Mouse (Mus musculus): ENCODE measurements around the gene Cyb561d2.
"Not testable (repeated sequence)": the region's sequence is repeated elsewhere in the genome, so short reads cannot be mapped to it uniquely, and the experiment has no call there.

The Cyb561d2 gene

DNA sequence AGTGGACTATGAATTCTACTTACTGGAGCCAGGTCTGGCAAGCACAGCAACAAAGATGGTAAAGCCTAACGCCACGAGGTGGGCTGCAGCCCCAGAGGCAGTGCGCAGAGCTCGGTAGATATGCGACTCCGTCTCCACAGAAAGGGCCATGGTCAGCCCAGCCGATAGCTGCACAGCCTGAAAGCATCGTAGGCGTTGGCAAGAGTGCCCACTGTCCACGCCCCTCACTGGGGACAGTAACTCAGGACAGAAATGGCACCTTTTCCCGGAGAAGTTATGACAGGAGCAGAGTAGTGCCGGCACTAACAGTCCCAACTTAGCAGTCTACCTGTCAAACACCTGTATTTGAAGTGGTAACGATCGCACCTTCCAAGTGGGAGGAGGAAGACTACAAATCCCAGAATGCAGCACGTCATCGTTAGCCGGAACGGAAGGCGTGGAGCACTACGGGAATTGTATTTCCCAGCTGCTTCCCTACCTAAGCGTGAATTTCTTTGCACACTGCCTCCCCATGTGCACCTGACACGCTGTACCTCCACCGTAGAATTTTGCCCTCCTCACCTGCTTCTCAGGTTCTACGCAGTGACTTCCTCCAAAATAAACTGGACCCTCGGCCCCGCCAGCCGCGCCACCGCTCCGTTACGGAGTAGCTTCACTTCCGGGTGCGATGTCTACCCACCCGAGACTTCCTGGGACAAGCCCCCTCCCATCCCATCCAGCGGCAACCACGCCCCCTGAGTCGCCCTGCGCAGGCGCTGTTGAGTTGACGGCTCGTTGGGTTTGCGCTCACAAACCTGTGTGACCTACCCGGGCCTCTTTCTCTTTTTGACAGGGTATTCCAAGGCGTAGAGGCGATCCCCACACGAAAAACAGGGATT lies at the start of gene Cyb561d2, which contains the start of gene Nprl2:
Gene Cyb561d2 (minus strand): TSS at position 720 of the 878 bp plus-strand sequence.
Gene Nprl2 (plus strand): TSS at position 753 of the 878 bp plus-strand sequence.
- peak; percentile 96 for DNase-seq

DNA sequence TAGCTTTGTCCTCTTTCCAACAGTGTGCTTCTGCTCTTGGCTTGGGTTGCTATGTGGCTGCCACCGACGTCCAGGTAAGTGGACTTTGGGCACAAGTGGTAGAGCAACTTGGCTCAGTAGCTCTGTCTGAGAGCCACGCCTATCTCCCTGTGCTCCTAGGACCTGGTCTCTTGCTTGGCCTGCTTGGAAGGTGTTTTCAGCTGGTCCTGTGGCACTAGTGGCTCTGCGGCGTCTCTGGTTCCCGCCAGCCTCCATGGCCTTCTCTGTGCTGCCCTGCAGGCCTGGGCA lies 48.7 kb upstream of the Cyb561d2 start:
- peak; percentile 64 for DNase-seq

DNA sequence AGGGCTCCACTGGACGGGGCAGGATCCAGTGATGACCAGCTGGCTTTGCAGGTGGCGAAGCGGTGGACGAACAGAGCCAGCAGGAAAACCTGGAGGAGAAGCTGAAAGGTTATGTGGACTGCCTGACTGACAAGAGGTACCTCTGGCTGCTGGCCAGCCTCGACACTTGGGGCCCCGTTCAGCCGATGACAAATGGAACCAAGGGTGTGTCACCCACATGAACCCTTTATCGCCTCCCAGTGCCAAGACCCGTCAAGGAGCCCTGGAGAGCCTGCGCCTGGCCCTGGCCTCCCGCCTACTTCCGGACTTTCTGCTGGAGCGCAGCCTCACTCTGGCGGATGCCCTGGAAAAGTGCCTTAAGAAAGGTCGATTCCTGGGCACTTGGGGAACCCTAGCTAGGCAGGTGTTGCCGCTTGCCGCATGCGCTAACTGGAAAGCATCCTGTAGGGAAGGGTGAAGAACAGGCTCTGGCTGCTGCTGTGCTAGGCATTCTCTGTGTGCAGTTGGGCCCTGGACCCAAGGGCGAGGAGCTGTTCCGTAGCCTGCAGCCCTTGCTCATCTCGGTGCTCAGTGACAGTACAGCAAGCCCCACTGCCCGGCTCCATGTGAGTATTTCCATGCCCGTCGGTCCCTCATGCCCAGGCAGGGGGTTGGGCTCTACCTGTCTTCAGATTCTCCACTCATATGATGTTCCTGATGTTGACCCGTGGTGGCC lies 48.2 kb upstream of the Cyb561d2 start:
- DNase-seq = peak; percentile 90

DNA sequence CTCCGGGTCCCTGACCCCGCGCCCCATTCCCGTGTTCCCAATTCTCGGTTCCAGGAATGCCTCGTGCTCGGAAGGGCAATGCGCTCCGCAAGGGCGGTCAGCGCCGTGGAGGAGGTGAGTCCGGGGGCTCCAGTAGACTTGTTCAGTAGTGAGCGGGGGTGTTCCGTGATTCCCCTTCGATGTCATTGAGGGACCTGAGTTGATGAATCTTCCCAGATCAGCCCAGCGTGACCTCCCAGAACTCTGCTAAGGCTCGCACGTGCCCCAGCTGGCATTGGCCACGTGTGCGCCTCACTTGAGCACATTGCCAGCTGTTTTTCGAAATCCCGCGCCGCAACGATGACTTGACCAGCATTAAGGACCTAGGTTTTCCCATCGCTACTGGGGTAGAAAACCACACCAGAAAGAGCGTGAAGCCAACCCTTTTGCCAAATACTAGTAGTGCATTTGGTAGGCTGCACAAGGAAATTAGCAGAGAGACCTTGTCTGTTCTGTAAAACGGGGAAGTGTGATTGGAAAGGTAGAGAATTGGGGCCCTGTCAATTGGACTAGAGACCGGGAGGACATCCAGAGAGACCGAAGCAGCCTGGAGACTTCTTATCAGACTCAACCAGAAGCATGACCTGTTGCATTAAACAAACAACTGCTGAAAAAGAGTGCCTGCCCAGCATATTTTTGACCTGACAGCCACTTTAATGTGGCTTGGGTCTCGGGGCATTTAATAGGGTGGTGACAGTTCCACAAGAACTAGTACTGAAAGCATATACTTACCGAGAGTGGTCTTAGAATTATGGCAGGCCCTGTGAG lies 46.0 kb upstream of the Cyb561d2 start:
- peak; percentile 80 for DNase-seq

DNA sequence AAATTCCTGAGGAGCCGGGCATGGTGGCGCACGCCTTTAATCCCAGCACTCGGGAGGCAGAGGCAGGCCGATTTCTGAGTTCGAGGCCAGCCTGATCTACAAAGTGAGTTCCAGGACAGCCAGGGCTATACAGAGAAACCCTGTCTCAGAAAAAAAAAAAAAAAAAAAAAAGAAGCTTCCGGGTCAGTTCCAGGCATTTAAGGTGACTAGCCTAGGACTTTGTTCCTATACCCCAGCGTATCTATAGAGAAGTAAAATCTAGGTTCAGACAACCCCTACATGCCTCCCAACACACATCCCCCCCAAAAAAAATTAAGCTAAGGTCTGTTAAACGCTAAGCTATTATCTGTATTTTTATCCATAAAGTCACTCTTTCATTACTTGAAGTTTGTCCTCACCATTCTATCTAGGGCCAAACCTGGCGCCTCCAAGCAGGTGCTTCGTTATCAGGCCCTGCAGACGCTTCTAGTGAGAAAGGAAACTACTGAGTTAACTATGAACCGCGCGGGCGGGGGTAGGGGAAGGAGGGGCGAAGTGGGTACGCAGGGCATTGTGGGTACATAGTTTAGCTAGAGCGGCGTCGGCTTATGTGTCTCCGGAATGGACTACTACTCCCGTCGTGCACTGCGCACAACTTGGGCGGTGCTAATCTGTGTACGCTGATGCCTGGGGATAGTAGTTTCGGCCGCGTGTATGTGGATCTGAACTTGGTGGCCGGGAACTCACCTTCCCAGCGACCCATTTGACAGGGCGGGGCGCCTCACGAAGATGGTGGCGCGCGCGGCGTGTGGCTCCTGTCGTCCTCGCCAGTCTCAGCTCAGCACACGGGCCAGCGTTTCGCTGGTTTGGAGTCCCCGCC lies 45.2 kb upstream of the Cyb561d2 start, which contains the start of gene Ifrd2:
Gene Ifrd2 (plus strand): TSS at position 669 of the 859 bp plus-strand sequence.
- DNase-seq = peak; percentile 100

DNA sequence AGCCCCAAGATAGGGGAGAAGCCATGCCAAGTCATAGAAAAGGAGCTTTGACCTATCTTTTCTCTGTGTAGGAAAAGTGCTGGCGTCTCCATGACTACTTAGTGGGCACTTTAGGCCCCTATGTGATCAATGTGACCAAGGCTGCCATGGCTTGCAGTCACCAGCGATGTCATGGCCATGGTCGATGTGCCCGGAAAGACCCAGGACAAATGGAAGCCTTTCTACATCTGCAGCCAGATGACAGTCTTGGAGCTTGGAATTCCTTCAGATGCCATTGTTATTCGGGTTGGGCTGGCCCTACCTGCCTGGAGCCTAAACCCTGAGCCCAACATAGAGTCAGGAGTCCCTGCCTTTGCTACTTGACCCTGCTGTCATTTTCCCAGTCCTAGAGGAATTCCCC lies 44.5 kb upstream of the Cyb561d2 start:
- no peak for DNase-seq

DNA sequence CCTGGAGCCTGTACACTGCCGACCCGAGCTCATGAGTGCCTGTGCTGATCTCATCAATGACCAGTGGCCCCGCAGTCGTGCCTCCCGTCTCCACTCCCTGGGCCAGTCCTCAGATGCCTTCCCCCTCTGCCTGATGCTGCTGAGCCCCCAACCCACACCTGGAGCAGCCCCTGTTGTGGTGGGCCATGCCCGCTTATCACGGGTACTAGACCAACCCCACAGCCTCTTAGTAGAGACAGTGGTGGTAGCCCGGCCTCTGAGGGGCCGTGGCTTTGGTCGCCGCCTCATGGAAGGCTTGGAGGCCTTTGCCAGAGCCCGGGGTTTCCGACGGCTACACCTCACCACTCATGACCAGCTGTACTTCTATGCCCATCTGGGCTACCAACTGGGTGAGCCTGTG lies 41.2 kb upstream of the Cyb561d2 start:
- DNase-seq = no peak

DNA sequence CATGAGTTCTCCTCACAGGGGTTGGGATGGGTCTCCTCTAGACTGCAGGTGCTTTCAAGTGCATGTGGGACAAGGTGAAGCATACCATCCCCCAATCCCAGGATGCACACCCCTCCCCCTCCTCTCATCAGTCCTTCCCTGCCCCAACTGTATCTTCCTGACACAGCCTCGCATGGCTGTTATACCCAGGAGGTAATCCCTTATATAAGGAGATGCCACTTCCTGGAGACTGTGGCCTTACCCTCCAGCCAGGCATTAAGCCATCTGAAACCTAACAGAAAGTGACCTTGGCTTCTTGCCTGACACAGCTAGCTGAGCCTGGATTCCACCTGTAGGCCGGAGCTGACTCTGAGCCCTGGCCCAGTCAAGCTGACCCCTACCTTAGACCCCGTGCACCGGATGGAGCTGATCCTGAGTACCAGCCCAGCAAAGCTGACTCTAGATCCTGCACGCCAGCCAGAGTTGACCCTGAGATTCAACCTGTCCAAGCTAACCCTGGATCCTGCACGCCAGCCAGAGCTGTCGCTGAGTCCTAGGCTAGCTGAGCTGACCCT lies 40.6 kb upstream of the Cyb561d2 start:
- no peak for DNase-seq

DNA sequence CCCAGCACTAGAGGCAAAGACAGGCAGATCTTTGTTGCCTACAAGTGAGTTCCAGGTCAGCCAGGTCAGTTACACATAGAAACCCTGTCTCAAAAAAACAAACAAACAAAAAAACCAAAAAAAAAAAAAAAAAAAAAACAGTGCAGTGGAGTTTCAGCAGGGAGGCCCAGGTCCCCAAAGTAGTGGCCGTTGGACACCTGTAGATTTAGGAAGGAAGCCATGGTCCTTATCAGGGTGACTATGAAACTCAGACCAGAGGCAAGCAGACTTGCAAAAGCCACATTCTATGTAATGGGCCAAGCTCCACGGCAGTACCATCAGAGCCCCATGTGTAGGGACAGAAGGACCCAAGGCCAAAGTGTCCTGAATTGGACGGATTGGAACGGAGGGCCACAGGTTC lies 39.6 kb upstream of the Cyb561d2 start:
- DNase-seq = no peak

DNA sequence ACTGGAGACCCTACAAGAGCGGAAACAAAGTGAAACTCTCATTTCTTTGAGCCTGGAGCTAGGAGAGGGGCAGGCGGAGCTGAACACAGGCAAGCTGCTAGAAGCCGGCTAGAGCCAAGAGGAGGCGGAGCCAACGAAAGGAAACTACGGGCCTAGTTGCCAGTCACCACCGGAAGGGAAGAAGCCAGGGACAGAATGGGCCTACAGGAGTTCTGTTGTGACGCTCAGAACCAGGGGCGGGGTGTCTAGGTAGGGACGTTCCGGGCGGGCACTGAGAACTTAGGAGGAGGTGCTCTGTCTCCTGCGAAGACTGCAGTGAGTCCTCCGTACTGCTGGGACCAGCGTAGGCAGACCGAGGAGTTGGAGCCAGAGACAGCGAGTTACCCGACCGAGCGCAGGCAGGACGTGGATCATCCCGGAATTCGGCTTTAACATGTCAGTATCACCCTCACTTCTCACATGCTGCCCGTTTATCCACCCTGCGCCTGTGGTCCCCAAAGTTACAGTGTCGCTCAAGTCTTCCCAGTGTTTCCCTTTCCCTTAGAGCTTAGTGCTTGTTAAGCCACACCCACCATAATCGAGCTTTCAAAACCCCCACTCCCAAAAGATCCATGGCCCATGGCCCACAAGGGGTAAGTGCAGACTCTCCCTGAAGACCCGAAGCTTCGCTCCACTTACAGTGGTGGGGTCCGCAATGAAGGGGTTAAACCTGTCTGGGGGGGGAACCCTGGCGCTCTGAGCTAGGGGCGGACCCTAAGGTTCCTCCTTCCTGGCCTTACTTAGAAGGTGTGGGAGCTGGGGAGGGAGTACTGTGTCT lies 38.7 kb upstream of the Cyb561d2 start, which contains the start of gene Hyal3:
Gene Hyal3 (plus strand): TSS at position 318 of the 817 bp plus-strand sequence.
- DNase-seq = peak; percentile 97

DNA sequence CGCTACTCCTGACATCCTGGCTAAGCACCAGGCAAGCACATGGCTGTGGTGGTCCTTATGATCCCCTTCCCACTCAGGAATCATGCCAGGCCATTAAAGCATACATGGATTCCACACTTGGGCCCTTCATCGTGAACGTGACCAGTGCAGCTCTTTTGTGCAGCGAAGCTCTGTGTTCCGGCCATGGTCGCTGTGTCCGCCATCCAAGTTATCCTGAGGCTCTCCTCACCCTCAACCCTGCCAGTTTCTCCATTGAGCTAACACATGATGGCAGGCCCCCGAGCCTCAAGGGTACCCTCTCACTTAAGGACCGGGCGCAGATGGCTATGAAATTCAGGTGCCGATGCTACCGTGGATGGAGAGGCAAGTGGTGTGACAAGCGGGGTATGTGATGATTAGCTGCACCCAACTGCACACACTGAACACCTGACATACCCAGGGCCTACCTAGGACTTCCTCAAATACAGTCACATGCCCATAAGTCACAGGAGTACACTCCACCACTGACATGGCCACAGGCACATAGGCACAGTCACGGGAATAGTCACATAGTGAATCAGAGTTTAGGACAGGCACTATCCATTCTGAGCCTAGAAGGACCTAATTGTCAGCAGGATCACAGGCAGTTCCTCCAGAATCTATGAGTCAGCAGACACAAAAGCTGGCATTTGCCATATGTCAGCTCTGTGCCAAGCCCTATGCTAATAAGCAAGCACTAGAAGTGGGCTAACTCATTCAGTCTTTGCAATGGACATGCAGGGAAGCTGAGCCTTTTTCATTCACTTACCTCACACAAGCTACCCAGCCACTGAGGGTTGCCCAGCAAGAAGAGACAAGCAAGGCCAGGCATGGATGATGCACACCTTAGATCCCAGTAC lies 37.3 kb upstream of the Cyb561d2 start:
- DNase-seq = no peak

DNA sequence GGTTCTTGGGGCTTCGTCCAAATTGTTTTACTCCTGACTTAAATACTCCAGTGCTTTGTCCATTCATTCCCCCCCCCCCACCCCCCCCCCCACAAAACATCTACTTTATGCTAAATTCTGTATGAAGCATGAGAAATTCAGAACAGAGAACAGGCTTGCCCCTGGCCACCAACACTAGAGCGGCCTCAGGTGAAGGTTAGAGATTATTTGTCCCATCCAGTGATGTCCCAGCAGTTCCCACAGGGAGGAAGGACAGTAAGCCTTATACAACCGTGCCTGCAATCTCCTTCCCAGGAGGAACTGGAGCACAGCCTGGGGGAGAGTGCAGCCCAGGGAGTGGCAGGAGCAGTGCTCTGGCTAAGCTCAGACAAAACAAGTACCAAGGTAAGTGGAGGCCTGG lies 36.6 kb upstream of the Cyb561d2 start, which contains the start of gene Naa80:
Gene Naa80 (plus strand): TSS at position 301 of the 400 bp plus-strand sequence.
- no peak for DNase-seq

DNA sequence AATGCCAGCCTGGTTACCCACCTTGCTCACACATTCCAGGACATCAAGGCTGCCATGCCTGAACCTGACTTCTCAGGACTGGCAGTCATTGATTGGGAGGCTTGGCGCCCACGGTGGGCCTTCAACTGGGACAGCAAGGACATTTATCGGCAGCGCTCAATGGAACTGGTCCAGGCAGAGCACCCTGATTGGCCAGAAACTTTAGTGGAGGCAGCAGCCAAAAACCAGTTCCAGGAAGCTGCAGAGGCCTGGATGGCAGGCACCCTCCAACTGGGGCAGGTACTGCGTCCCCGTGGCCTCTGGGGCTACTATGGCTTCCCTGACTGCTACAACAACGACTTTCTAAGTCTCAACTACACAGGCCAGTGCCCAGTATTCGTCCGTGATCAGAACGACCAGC lies 35.9 kb upstream of the Cyb561d2 start:
- DNase-seq = no peak

DNA sequence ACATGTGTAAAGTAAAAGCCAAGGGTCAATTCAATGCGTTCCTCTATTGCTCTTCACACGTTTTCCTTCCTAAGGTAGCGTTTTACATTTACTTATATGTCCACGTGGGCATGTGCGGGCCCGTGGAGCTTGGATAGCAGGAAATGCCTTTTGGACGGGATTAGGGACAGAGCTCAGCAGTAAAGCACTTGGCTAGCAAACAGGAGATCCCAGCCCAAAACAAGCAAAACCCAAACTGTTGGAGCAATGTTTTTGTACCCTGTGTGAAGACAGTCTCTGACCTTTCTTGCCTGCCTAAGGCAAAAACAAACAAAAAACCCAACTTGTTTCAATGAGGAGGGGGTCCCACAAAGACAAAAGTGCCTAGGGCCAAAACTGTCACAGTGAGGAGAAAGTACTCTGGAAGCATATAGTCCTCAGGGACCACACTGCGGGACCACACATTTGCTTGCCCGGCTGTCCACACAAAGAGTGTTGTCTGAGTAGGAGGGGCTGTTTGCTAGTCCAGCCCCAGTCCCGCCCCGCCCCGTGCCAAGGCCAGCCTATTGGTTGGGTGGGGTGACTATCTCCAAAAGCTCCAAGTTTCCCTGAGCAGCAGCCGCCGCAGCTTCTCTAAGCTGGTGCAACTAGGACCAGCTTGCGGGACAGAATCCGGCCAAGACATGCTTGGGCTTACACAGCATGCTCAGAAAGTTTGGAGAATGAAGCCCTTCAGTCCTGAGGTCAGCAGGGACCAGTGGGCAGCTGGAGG lies 34.5 kb upstream of the Cyb561d2 start, which contains the start of gene Hyal1:
Gene Hyal1 (plus strand): TSS at position 571 of the 751 bp plus-strand sequence.
- DNase-seq = peak; percentile 91

DNA sequence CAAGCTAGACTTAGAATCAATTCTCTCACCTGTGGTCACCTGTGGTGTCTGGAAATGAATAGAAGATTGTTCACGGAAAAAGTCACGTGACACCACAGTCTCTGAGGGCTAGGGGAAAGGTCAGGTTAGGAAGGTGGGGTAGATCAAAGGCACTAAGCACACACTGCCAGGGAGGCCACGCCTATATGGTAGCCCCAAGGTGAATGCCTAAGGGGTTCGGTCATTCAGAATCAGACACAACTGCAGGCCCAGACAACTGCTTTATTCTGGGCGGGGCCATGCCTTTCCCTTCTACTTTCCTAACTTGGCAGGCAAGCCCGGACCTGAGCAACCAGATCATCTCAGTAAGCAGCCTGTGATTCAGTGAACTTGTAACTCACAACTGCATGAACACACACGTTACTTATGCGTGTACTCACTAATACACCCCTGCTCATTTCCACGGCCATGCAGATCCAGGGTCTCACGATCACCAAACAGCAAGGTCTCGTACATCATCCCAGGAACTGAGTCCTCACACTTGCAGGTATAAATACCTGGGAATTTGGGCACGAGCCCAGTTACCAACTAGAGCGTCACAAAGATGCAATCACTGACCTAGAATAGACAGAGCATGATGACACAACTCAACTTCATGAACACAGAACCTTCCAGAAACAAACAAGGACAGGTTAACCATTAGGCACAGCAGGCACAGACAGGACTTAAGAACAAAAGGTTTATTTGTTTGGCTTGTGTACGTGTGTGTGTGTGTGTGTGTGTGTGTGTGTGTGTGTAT lies 33.8 kb upstream of the Cyb561d2 start:
- DNase-seq = no peak

DNA sequence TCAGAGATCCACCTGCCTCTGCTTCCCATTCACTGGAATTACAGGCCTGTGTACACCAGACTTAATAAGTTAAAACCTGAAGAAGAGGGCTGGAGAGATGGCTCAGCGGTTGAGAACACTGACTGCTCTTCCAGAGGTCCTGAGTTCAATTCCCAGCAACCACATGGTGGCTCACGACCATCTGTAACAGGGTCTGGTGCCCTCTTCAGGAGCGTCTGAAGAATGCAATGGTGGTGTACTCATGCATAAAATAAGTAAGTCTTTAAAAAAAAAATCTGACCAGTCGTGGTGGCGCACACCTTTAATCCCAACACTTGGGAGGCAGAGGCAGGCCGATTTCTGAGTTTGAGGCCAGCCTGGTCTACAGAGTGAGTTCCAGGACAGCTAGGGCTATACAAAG lies 31.8 kb upstream of the Cyb561d2 start:
- not testable (repeated sequence) for DNase-seq

DNA sequence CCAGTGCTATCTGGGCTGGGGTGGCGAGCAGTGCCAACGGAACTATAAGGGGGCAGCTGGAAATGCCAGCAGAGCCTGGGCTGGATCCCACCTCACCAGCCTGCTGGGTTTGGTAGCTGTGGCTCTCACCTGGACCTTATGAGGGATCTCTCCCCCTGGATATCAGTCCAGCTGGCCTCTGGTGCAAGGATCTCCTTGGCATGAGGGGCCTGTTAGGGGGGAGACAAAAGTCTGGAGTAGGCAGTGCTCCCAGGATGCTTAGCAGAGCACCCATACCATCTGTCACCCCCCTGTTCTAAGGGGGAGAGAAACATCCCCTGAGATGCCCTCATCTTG lies 30.3 kb upstream of the Cyb561d2 start:
- no peak for DNase-seq

Data from lung, postnatal 36 days (tissue).